Mouse (Mus musculus) heart, postnatal 0 days (tissue): ENCODE results near the gene Gm9972. TPM values are rescaled to one million over a fixed set of nuclear protein-coding genes. Genes with fewer than 3 reads are reported as not detected.

Source experiments
- ATAC-seq: fragments of 200-750 bp; cut with Nextera tagmentation; 2 replicates; pipeline ENCODE4 v1.8.0; 2017; ENCODE audit warnings: low read depth, moderate number of reproducible peaks, moderate library complexity; ENCODE audit not compliant: insufficient read depth
- DNase-seq: peaks from one replicate; pipeline ENCODE4 v3.0.0-alpha.2; 2016; ENCODE audit warnings: low spot score
- H3K27ac ChIP-seq: fragments of 300-500 bp; sonication (generic); 2 replicates; pipeline ENCODE4 v1.5.1; 2014; ENCODE audit warnings: low read depth, mild to moderate bottlenecking
- H3K27me3 ChIP-seq: fragments of 300-500 bp; sonication (generic); 2 replicates; pipeline ENCODE4 v1.6.1; 2014; ENCODE audit warnings: low read length, mixed read lengths; ENCODE audit not compliant: control insufficient read depth, insufficient read depth
- H3K36me3 ChIP-seq: fragments of 300-500 bp; sonication (generic); replicated peaks from 2 replicates; pipeline ENCODE4 v1.6.1; 2014; ENCODE audit warnings: low read length, mixed read lengths; ENCODE audit not compliant: control insufficient read depth, insufficient read depth
- H3K4me1 ChIP-seq: fragments of 300-500 bp; sonication (generic); 2 replicates; pipeline ENCODE4 v1.6.1; 2014; ENCODE audit warnings: antibody characterized with exemption; ENCODE audit not compliant: control insufficient read depth, insufficient read depth
- H3K4me2 ChIP-seq: fragments of 300-500 bp; sonication (generic); 2 replicates; pipeline ENCODE4 v1.6.1; 2014; ENCODE audit warnings: low read depth, mild to moderate bottlenecking, low read length, moderate library complexity
- H3K4me3 ChIP-seq: fragments of 300-500 bp; sonication (generic); 2 replicates; pipeline ENCODE4 v1.5.1; 2014; ENCODE audit warnings: low read depth, low read length
- H3K9ac ChIP-seq: fragments of 300-500 bp; sonication (generic); replicated peaks from 2 replicates; pipeline ENCODE4 v1.6.1; 2014; ENCODE audit warnings: low read depth, low read length, mixed read lengths
- H3K9me3 ChIP-seq: fragments of 300-500 bp; sonication (generic); replicated peaks from 2 replicates; pipeline ENCODE4 v1.6.1; 2016; ENCODE audit warnings: low read length; ENCODE audit not compliant: control insufficient read depth
- CTCF ChIP-seq: IDR thresholded peaks from 2 replicates; pipeline ENCODE4 v1.5.1; 2016; ENCODE audit warnings: antibody characterized with exemption, control low read depth, low read depth
- EP300 ChIP-seq: IDR thresholded peaks from 2 replicates; pipeline ENCODE4 v1.6.1; 2016; ENCODE audit warnings: antibody characterized with exemption, low read depth
- WGBS: fragments of 180-500 bp; shearing (Covaris S2); extraction: QIAGEN DNeasy Blood & Tissue Kit; methylation state at CpG from one replicate; pipeline ENCODE4 v1.1.7; 2014; 5-methylcytosine and 5-hydroxymethylcytosine counted together
- polyA plus RNA-seq: library from polyadenylated mRNA; unstranded; fragments of >200 nt; fragmentation: Nextera tagmentation; extraction: Ambion mirVana; gene quantifications from 2 replicates; pipeline ENCODE4 v1.2.1, GENCODE M21; 2015
- total RNA-seq: library from RNA; depleted of rRNA; stranded (reverse); fragments of >200 nt; gene quantifications from 2 replicates; pipeline ENCODE4 v1.2.3, GENCODE M21; 2014; ENCODE audit warnings: low replicate concordance; rRNA removed

The Gm9972 gene
- not detected in 2 replicates for total RNA-seq
- not detected in 2 replicates for polyA plus RNA-seq

DNA sequence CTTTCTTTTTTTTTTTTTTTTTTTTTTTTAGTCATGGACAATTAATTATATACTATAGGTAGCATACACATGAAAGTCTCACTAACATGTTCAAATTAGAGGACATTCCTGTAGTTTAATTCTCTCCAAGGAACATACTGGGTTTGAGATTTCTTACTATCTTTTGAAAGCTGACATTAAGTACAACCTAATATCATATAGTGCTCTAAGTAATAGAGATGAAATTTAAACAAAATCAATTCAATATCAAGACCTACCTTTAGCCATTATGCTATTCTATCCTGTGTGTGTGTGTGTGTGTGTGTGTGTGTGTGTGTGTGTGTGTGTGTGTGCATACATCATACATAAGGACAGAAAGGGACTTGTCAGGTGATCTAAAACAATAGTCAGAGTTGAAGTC is at the start of gene Gm9972:
Gene Gm9972 (plus strand): TSS at position 301 of the 400 bp plus-strand sequence.
- no peak within 1 kb of the TSS for H3K9ac ChIP-seq
- no peak within 1 kb of the TSS for H3K27ac ChIP-seq
- H3K4me2 ChIP-seq: no peak within 1 kb of the TSS
- TF ChIP-seq EP300: no peak
- TF ChIP-seq CTCF: no peak
- no peaks in the 10 kb centered on the region for H3K27me3 ChIP-seq
- no peak for DNase-seq
- no peak within 1 kb of the TSS for H3K4me3 ChIP-seq
- no peaks in the 10 kb centered on the region for H3K9me3 ChIP-seq
- no peaks in the 10 kb centered on the region for H3K4me1 ChIP-seq
- H3K36me3 ChIP-seq: no peaks in the 10 kb centered on the region
- no peak for ATAC-seq

- no peak for ATAC-seq
- Histone ChIP-seq H3K4me2 (no peak overlapping the region), H3K4me3 (no peak overlapping the region), H3K36me3 (no peaks in the 10 kb centered on the region), H3K9me3 (no peaks in the 10 kb centered on the region), H3K27me3 (no peaks in the 10 kb centered on the region), H3K27ac (no peak overlapping the region), H3K9ac (no peak overlapping the region), H3K4me1 (no peaks in the 10 kb centered on the region)
- 39% methylated on average over 3 of the region's 3 CpGs for WGBS
- no peak for DNase-seq
- TF ChIP-seq CTCF (peak; percentile 63), EP300 (no peak)
These were observed 36.4 kb upstream of the Gm9972 start for GRCm38 (mm10) chr11:42999188-42999587.

DNA sequence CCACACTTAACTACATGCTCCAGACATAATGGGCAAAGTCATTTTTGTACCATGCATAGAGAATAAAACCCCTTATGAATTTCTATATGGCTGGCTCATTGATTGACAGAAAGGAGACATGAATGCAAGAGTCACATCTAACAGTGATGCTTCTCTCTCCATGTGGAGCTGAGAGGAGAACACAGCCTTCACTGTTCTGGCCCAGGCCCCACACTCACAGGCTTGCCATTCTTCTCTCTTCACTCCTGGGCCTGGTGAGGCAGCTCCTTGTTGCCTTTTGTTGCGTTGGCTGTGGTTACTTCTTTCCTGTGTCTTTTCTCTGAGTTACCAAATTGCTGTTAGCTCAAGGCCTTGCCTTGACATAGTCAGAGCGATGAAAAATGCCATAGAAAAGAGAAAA is 23.6 kb upstream of the Gm9972 start:
- no peak for TF ChIP-seq CTCF
- no peak for TF ChIP-seq EP300
- H3K4me1 ChIP-seq: no peaks in the 10 kb centered on the region
- no peaks in the 10 kb centered on the region for H3K27me3 ChIP-seq
- WGBS: 66% methylated on average over 2 of the region's 2 CpGs
- ATAC-seq (no peak), DNase-seq (no peak)
- H3K4me3 ChIP-seq: no peak overlapping the region
- H3K9ac ChIP-seq: no peak overlapping the region
- H3K36me3 ChIP-seq: no peaks in the 10 kb centered on the region
- no peaks in the 10 kb centered on the region for H3K9me3 ChIP-seq
- no peak overlapping the region for H3K4me2 ChIP-seq
- no peak overlapping the region for H3K27ac ChIP-seq

DNA sequence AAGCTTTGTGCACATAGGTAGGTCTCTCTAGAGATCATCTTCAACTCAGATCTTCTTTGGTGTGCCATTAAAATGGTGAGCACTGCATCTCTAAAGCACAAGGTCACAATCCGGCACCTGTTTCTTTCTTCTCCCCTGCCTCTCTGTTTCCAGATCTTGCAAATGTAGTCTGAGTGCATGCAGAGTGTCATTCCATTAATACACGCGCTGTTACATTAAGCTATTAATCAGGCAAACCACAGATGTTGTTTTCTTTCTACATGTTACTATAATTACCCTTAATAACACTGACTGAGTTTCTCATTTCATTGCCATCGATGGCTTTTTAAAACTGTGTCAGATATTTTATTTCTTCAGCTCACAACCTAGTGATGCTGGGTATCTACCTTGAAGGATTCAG is 22.6 kb upstream of the Gm9972 start:
- no peak overlapping the region for H3K9ac ChIP-seq
- no peak for DNase-seq
- no peaks in the 10 kb centered on the region for H3K36me3 ChIP-seq
- H3K4me1 ChIP-seq: no peaks in the 10 kb centered on the region
- H3K4me2 ChIP-seq: no peak overlapping the region
- no peaks in the 10 kb centered on the region for H3K27me3 ChIP-seq
- no peak overlapping the region for H3K4me3 ChIP-seq
- H3K9me3 ChIP-seq: no peaks in the 10 kb centered on the region
- ATAC-seq: no peak
- no peak for TF ChIP-seq CTCF
- TF ChIP-seq EP300: no peak
- 76% methylated on average over 4 of the region's 4 CpGs for WGBS
- no peak overlapping the region for H3K27ac ChIP-seq

DNA sequence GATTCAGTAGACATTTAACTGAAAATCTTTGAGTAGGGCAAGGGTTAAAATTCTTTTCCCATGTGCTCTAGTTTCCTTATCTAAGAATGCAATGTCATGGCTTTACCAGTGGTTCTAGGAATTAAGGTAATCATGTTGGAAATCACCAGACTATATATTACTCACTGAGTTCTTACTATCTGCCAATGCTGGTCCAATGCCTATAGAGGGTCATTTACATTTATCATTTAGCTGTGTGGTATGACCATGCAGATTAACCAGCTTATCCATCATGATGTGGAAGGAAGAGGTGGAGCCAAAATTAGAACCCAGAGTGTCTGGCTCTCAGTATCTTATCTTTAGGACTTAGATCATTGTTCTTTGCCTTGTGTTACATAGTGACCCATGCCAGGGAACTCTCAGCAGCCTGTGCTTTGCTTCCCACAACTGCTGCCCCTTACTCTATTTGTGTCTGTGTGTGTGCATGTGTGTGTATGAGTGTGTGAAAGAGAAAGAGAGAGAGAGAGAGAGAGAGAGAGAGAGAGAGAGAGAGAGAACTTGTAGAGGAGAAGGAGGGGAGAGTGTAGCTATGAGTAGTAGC is 12.3 kb upstream of the Gm9972 start:
- Histone ChIP-seq H3K4me1 (0 out of 2 replicates have a peak, but pooled peaks cover 4% of the 10 kb centered on the region), H3K27me3 (no peaks in the 10 kb centered on the region), H3K9me3 (no peaks in the 10 kb centered on the region), H3K4me2 (no peak overlapping the region), H3K36me3 (no peaks in the 10 kb centered on the region), H3K27ac (no peak overlapping the region), H3K9ac (no peak overlapping the region), H3K4me3 (no peak overlapping the region)
- no peak for ATAC-seq
- no peak for DNase-seq
- TF ChIP-seq EP300: no peak

DNA sequence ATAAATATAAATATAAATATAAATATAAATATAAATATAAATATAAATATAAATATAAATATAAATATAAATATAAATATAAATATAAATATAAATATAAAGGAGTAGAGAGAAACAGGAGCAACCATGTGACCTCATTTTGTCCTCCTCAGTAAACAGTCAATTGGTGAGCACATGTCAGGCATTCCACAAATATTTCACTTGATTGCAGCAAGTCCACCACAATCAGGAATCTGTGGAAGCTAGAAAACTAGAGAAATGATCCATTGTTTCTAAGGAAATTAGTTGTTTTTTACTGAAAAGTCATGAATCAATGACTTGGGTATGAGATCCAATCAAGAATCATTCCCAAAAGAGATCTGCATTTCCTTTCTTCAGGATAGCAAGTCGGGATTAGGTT is 5.7 kb upstream of the Gm9972 start:
- DNase-seq (no peak), ATAC-seq (no peak)
- no peaks in the 10 kb centered on the region for H3K9me3 ChIP-seq
- H3K4me3 ChIP-seq: no peak overlapping the region
- WGBS: 58% methylated on average over 1 of the region's 1 CpGs
- H3K4me2 ChIP-seq: no peak overlapping the region
- H3K27me3 ChIP-seq: no peaks in the 10 kb centered on the region
- H3K36me3 ChIP-seq: no peaks in the 10 kb centered on the region
- no peak overlapping the region for H3K27ac ChIP-seq
- TF ChIP-seq EP300: no peak
- TF ChIP-seq CTCF: no peak
- H3K9ac ChIP-seq: no peak overlapping the region
- H3K4me1 ChIP-seq: no peaks in the 10 kb centered on the region
